Mouse (Mus musculus) embryonic facial prominence, embryonic 10.5 days (tissue): ENCODE data around the gene Tubd1. TPM values are rescaled to one million over a fixed set of nuclear protein-coding genes. Genes with fewer than 3 reads are reported as not detected.

Source experiments
- DNase-seq: peaks from one replicate; pipeline ENCODE4 v3.0.0-alpha.2; 2017; ENCODE audit warnings: low spot score
- H3K27ac ChIP-seq: fragments of 300-500 bp; sonication (generic); replicated peaks from 2 replicates; pipeline ENCODE4 v1.5.1; 2016; ENCODE audit warnings: mild to moderate bottlenecking
- H3K27me3 ChIP-seq: fragments of 300-500 bp; sonication (generic); replicated peaks from 2 replicates; pipeline ENCODE4 v1.6.1; 2016; ENCODE audit warnings: low read depth, mild to moderate bottlenecking; ENCODE audit not compliant: poor library complexity, severe bottlenecking
- H3K36me3 ChIP-seq: fragments of 300-500 bp; sonication (generic); replicated peaks from 2 replicates; pipeline ENCODE4 v1.6.1; 2016; ENCODE audit warnings: mild to moderate bottlenecking, moderate library complexity
- H3K4me1 ChIP-seq: fragments of 300-500 bp; sonication (generic); 2 replicates; pipeline ENCODE4 v1.6.1; 2016
- H3K4me3 ChIP-seq: fragments of 300-500 bp; sonication (generic); 2 replicates; pipeline ENCODE4 v1.5.1; 2016; ENCODE audit warnings: mild to moderate bottlenecking, moderate library complexity
- H3K9me3 ChIP-seq: fragments of 300-500 bp; sonication (generic); 2 replicates; pipeline ENCODE4 v1.6.1; 2016; ENCODE audit warnings: mild to moderate bottlenecking
- WGBS: fragments of 180-500 bp; shearing (Covaris S2); methylation state at CpG from one replicate; pipeline ENCODE4 v1.1.7; 2016; 5-methylcytosine and 5-hydroxymethylcytosine counted together
- polyA plus RNA-seq: library from polyadenylated mRNA; unstranded; fragments of >200 nt; fragmentation: Nextera tagmentation; extraction: Ambion mirVana; gene quantifications from 2 replicates; pipeline ENCODE4 v1.2.1, GENCODE M21; 2016

Gene Tubd1
- polyA plus RNA-seq, 1 experiment from 2014 or later: 13.2 TPM

DNA sequence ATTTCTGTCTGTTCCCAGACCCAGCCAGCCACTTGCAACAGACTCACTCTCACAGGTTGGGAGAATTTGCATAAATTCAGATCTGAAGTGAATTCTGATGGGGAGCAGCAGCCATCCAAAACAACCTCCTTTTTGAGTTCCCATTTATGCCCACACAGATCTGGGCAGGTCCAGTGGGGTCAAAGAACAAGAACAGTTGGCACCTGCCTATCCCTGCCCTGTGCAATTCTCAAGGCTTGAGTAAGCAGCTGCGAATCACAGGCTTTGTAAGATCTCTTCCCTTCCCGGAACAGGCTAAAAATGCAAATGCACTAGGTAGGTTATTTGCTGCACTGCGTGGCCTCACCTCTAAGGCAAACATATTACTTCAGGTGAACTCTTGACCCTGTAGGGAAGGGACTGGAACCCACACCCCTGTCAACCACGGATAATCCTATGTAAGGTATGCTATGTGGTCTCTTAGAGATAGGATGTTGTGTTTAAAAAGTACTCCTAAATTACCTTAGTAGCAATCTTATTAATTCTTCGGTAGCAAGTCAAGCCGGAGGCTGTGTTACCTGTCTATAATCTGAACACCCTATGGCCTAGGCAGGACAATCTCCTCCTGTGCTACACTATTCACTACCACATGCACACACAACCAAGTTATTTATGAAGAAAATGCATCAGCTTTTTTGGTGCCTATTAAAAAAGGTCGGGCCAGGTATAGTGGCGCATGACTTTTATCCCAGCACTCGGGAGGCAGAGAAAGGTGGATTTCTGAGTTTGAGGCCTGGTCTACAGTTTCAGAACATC is 35.7 kb downstream of the Tubd1 start:
- WGBS: 87% methylated on average over 9 of the region's 9 CpGs
- no peaks in the 10 kb centered on the region for H3K9me3 ChIP-seq
- no peak overlapping the region for H3K4me3 ChIP-seq
- no peaks in the 10 kb centered on the region for H3K27me3 ChIP-seq
- H3K36me3 ChIP-seq: 0 out of 2 replicates have a peak, but pooled peaks cover 3% of the 10 kb centered on the region
- no peak for DNase-seq
- H3K27ac ChIP-seq: no peak overlapping the region; the same call in 1 of the 2 replicates
- H3K4me1 ChIP-seq: peaks cover 63% of the 10 kb centered on the region

DNA sequence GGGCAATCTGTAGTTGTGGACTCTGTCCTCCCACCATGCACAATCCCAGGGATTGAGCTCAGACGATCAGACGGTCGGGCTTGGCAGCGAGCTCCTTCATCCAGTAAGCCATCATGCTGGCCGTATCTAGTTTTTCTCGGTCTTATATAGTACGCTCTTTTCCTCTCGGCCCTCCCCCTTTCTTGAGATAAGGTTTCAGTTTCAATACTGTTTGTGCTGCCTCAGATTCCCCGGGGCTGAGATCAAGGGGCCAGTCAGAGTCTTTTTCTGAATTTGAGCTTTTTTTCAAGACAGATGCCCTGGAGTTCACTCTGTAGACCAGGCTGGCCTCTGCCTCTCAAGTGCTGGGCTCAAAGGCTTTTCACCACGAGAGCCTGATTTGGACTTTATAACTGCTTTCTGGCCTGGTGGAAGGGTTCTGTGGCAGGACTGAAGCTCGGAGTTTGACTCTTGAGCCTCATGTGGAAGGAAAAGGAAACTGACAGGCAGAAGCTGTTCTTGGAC is 36.5 kb downstream of the Tubd1 start:
- H3K27ac ChIP-seq: peak overlapping the region; percentile 70

DNA sequence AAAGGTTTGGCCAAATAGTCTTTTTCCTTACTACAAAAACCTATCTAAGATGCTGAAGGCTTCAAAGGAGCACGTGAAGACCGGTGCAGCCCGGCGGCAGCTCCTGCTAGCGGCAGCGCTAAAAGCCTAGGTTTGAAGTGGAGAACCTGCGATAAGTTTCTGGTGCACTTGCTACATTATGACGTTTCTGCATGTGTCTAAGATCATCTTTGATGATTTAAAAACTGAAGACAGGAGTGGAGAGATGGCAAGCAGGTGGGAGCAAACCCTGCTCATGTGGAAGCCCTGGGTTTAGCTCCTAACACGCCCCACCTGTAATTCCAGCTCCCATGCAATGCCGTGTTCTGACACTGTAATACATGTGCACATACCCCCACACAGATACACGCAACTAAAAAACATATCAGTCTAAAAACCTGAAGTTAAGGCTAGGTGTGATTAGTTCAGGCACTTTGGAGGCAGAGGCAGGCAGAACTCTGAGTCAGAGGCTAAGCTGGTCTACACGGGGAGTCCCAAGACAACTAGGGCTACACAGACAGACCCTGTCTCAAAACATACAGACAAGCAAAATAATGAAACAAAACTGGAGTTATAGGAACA is 37.3 kb downstream of the Tubd1 start:
- WGBS: 93% methylated on average over 12 of the region's 12 CpGs
- H3K27me3 ChIP-seq: no peaks in the 10 kb centered on the region
- H3K4me3 ChIP-seq: no peak overlapping the region
- peaks cover 63% of the 10 kb centered on the region for H3K4me1 ChIP-seq
- 0 out of 2 replicates have a peak, but pooled peaks cover 3% of the 10 kb centered on the region for H3K36me3 ChIP-seq
- no peak for DNase-seq
- H3K9me3 ChIP-seq: no peaks in the 10 kb centered on the region
- peak overlapping the region; percentile 70 for H3K27ac ChIP-seq

More for the DNA sequence above, 36.5 kb downstream of the Tubd1 start:
- Histone ChIP-seq H3K4me1 (peaks cover 61% of the 10 kb centered on the region), H3K36me3 (0 out of 2 replicates have a peak, but pooled peaks cover 3% of the 10 kb centered on the region), H3K9me3 (no peaks in the 10 kb centered on the region), H3K27me3 (no peaks in the 10 kb centered on the region), H3K4me3 (no peak overlapping the region)
- 40% methylated on average over 11 of the region's 11 CpGs for WGBS
- peak; percentile 42 for DNase-seq

DNA sequence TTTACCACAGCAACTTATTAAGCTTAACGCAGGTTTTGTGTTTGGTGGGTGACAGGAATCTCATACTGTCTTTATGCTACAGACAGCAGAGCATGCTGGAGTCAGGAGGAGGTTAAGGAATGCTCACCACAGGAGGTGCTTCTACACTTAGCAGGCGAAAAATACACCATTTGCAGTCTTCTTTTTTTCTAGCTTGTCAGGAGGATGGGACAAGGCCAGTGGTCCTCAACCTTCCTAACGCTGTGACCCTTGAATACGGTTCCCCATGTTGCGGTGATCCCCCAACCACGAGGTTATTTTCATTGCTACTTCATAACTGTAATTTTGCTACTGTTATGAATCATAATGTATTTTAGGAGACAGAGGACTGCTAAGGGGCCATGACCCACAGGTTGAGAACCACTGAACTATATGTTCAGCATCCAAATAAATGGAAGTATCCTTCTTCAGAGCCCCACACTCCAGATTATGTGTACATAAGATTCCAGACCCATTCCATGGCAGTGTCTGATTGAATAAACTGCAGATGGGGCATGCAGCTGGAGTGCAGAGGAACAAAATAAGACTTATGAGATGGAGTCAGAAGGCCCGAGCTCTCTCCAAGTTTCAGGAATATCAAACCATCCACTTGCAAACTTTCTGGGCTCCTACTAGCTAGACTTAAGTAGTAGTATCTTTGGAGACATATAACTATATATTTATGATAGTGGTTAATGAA is 37.9 kb downstream of the Tubd1 start:
- Histone ChIP-seq H3K27me3 (no peaks in the 10 kb centered on the region), H3K36me3 (0 out of 2 replicates have a peak, but pooled peaks cover 3% of the 10 kb centered on the region), H3K4me1 (peaks cover 63% of the 10 kb centered on the region), H3K4me3 (no peak overlapping the region), H3K27ac (no peak overlapping the region; the same call in 1 of the 2 replicates), H3K9me3 (no peaks in the 10 kb centered on the region)
- WGBS: 87% methylated on average over 7 of the region's 7 CpGs
- no peak for DNase-seq

DNA sequence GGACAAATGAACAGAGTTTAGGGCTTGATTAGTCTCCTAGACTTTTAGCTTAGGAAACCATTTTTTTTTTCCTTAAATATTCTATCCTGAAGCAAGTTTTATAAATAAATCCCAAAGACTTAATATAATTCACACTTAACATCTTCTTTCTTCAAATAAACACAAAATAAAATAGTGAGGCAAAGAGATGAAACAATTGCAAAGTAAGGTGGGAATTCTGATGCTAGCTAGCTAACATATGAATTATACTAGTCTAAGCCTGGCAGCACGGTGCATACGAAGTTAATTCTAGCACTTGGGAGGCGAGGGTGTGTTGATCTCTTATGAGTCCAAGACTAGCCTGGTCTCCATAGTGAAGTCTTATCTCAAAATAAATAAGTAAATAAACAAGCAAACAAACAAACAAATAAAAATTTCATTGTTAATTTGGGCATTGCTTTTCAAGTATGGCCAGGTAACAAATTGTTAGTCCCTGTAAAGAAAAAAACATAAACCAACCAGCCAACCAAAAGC is 38.6 kb downstream of the Tubd1 start:
- Histone ChIP-seq H3K4me1 (peaks cover 63% of the 10 kb centered on the region), H3K27ac (no peak overlapping the region)
- 93% methylated on average over 3 of the region's 3 CpGs for WGBS

DNA sequence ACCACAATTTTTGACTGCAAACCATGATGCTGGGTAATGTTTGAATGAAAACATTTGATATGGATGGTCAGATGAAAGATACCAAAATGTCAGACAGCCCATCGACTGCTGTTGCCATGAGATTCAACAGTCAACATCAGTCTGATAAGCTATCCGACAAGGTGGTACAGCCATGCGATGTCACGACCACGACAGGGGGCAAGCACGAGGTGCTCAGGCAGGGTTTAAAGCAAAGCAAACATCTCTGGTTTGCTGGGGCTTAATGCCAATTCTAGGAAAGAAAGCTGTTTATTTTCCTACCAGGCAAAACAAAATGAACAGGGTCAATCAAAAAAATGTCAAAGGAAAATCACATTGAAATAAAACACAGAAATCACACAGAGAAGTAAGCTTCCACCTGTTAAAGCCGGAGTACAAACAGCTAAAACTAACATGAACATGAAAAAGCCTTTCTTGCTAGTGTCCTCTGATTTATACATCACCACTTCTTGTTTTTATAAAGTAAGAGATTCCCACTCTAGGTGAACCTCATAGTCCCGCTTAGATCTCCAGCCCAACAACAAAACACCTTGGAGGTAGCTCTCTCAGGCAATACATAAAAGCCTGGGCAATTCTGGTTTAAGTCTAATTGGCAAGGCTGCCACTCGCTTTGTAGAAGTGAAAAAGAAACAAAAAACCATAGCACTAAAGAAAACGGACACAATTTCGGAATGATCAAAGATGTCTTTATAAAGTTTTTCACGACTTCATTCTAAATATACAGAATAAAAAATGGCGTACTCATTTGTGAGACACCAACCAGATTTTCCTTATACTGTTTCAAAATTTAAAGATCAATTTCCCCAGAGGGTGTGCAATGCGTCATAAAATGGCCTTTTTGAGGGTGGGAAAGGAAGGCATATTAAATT is 39.5 kb downstream of the Tubd1 start:
- H3K27me3 ChIP-seq: no peaks in the 10 kb centered on the region
- WGBS: 91% methylated on average over 14 of the region's 14 CpGs
- H3K4me3 ChIP-seq: no peak overlapping the region
- no peak for DNase-seq
- H3K36me3 ChIP-seq: 0 out of 2 replicates have a peak, but pooled peaks cover 3% of the 10 kb centered on the region
- H3K27ac ChIP-seq: no peak overlapping the region
- H3K9me3 ChIP-seq: no peaks in the 10 kb centered on the region
- H3K4me1 ChIP-seq: peaks cover 57% of the 10 kb centered on the region

More for the DNA sequence above, 38.6 kb downstream of the Tubd1 start:
- Histone ChIP-seq H3K27me3 (no peaks in the 10 kb centered on the region), H3K36me3 (0 out of 2 replicates have a peak, but pooled peaks cover 3% of the 10 kb centered on the region), H3K4me3 (no peak overlapping the region), H3K9me3 (no peaks in the 10 kb centered on the region)
- no peak for DNase-seq

DNA sequence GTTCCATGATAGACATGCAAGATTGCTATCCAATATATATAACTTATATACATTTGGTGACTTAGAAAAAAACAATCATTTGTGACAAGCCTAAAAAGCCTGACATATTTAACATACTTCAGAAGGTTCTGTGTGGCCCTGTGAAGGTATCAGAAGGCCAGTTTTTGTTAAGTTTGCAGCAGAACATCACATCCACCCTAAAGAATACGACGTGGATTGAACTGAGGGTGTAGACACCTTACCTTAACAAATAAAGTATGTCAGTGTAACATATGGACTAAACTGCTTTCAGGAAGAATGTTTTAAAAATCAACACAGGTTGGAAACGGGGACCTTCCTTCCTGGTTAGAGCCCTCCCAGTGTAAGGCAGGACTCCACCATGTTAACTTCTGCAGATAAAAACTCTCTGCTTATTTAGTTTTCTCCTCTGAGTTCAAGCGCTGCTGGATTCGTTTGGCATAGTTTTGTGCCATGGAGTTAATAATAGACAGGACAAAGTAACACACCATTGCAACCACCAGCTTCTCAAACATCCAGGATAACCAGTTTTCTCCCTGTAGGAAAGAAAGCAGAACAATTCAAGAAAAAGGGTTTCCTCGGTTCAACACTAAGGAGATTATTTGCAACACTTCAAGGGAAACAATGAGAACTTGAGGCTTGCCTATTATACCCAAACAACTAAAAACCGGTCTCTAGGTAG is 40.3 kb downstream of the Tubd1 start:
- H3K4me3 ChIP-seq: peak overlapping the region; percentile 34
- WGBS: 74% methylated on average over 7 of the region's 7 CpGs
- H3K27me3 ChIP-seq: no peaks in the 10 kb centered on the region
- DNase-seq: no peak
- peak overlapping the region; percentile 73 for H3K27ac ChIP-seq
- H3K4me1 ChIP-seq: peaks cover 49% of the 10 kb centered on the region
- 0 out of 2 replicates have a peak, but pooled peaks cover 3% of the 10 kb centered on the region for H3K36me3 ChIP-seq
- no peaks in the 10 kb centered on the region for H3K9me3 ChIP-seq

DNA sequence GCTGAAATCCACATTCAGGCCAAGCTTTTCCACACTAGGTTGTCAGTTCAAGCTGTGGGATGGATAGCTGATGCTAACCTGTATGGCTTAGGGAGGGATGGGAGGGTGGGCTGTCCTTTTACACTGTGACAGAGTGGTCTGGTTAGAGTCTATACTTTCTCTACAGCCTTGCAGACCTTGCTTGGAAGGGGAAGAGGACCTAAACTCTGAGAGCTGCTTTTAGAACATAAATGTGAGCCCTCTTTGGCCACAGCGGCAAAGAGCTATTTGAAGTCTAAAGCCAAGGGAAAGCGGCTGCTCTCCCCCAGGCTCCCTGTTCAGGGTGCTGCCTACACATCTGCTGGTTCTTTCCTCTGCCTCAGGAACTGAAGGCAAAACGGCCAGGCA is 40.8 kb downstream of the Tubd1 start:
- no peaks in the 10 kb centered on the region for H3K9me3 ChIP-seq
- WGBS: 46% methylated on average over 3 of the region's 3 CpGs
- peaks cover 44% of the 10 kb centered on the region for H3K4me1 ChIP-seq
- no peaks in the 10 kb centered on the region for H3K27me3 ChIP-seq
- H3K27ac ChIP-seq: peak overlapping the region; percentile 73
- H3K36me3 ChIP-seq: peaks cover 3% of the 10 kb centered on the region; the same call in 1 of the 2 replicates
- no peak for DNase-seq
- peak overlapping the region; percentile 34 for H3K4me3 ChIP-seq

DNA sequence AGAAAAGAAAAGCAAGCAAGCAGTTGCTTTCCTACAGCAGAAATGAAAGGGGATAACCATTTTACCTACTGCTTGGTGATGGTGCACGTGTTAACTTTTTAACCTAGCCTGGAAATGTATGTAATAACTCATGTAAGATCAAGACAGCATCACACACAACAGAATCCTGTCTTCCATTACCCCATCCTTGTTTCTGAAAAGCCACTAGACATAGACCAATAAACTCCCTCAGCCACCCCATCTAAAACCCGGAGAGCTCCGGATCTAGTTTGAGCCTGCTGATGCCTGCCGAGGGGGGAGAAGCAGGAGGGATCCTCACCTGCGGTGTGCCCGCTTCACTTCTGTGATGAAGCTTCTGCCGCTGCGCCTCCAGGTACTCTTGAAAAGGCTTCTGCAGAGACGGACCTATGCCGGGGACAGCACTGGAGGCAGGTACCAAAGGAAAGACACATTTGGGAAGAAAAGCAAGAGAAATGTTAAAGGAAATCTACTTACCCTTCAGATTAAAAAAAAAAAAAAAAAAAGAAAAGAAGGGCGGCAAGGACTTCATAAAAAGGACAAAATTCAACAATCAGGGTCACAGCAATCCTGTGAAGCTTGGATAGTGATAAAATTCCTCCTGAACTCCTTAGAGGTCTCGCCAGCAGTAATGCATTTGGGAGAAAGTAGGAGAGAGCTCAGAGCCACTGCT is 41.5 kb downstream of the Tubd1 start:
- Histone ChIP-seq H3K27me3 (no peaks in the 10 kb centered on the region), H3K4me3 (peak overlapping the region; percentile 47), H3K9me3 (no peaks in the 10 kb centered on the region), H3K27ac (peak overlapping the region; percentile 77), H3K36me3 (peaks cover 3% of the 10 kb centered on the region; the same call in 1 of the 2 replicates), H3K4me1 (peaks cover 36% of the 10 kb centered on the region)
- 17% methylated on average over 12 of the region's 12 CpGs for WGBS
- peak; percentile 37 for DNase-seq

DNA sequence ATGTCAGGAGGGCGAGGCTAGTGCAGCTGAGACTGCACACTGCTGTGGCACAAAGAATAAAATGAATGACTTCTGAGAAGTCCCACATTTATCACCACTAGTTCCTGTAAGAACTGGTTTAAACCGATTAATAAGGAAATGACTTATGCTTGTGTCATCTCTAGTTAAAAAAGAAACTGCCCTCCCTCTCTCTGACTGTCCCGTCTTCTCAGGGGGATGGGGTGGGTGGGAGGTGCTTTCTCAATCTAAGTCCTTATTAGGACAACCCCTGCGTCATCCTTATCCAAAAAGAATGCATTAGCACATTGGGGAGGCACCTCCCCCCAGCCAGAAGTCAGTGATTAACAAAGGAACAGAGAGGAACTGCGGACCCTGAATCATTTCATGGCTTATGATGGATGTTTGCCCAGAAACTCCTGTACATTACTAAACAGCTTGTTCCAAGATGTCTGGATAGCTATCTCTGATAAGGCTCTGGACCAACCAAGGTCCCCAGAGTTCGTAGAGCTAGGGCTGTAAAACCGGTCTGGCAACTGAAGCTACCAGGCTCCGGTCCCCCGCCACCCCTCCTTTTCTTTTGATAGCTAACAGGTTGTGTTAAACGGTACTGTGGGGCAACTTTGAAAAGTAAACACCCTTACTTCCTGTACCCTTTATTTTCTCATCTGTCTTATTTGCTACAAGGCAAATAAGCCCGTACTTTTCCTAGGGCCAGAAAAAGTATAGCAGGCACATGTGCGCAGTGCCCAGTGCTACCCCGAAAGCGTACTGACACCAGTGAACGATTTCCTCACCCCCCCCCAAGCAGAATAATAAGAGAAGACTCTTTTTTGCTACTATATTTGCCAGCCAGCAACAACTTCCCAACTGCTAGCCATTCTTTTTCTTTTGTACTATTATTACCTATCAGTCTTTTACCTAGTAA is 42.3 kb downstream of the Tubd1 start:
- Histone ChIP-seq H3K27ac (peak overlapping the region; percentile 77), H3K36me3 (peaks cover 3% of the 10 kb centered on the region; the same call in 1 of the 2 replicates), H3K4me1 (peaks cover 30% of the 10 kb centered on the region), H3K9me3 (no peaks in the 10 kb centered on the region), H3K4me3 (peak overlapping the region; percentile 47), H3K27me3 (no peaks in the 10 kb centered on the region)
- peak; percentile 63 for DNase-seq
- WGBS: 6% methylated on average over 15 of the region's 15 CpGs
